Mouse (Mus musculus) kidney, embryonic 14.5 days (tissue): ENCODE measurements around the gene Aoc3. TPM values are rescaled to one million over a fixed set of nuclear protein-coding genes. Genes with fewer than 3 reads are reported as not detected.
"Not testable (repeated sequence)": the region's sequence is repeated elsewhere in the genome, so short reads cannot be mapped to it uniquely, and the experiment has no call there.

Source experiments
- ATAC-seq: fragments of 200-750 bp; cut with Nextera tagmentation; 2 replicates; pipeline ENCODE4 v1.8.0; 2017; ENCODE audit warnings: moderate number of reproducible peaks, mild to moderate bottlenecking, moderate TSS enrichment, moderate library complexity; ENCODE audit not compliant: low FRiP score, low TSS enrichment
- H3K27ac ChIP-seq: fragments of 300-500 bp; sonication (generic); 2 replicates; pipeline ENCODE4 v1.5.1; 2014; ENCODE audit warnings: low read depth, mild to moderate bottlenecking, low read length, moderate library complexity, mixed read lengths
- H3K27me3 ChIP-seq: fragments of 300-500 bp; sonication (generic); 2 replicates; pipeline ENCODE4 v1.6.1; 2014; ENCODE audit warnings: mild to moderate bottlenecking, low read length; ENCODE audit not compliant: control insufficient read depth, insufficient read depth
- H3K36me3 ChIP-seq: fragments of 300-500 bp; sonication (generic); 2 replicates; pipeline ENCODE4 v1.6.1; 2014; ENCODE audit warnings: low read length, mixed read lengths; ENCODE audit not compliant: control insufficient read depth, insufficient read depth
- H3K4me1 ChIP-seq: fragments of 300-500 bp; sonication (generic); 2 replicates; pipeline ENCODE4 v1.6.1; 2014; ENCODE audit warnings: low read length, mixed read lengths; ENCODE audit not compliant: control insufficient read depth, insufficient read depth
- H3K4me2 ChIP-seq: fragments of 300-500 bp; sonication (generic); replicated peaks from 2 replicates; pipeline ENCODE4 v1.6.1; 2014; ENCODE audit warnings: low read depth, mild to moderate bottlenecking, low read length
- H3K4me3 ChIP-seq: fragments of 300-500 bp; sonication (generic); 2 replicates; pipeline ENCODE4 v1.5.1; 2014; ENCODE audit warnings: mild to moderate bottlenecking, low read length
- H3K9ac ChIP-seq: fragments of 300-500 bp; sonication (generic); 2 replicates; pipeline ENCODE4 v1.6.1; 2014; ENCODE audit warnings: low read depth, mild to moderate bottlenecking, low read length, moderate library complexity
- H3K9me3 ChIP-seq: fragments of 300-500 bp; sonication (generic); 2 replicates; pipeline ENCODE4 v1.6.1; 2016; ENCODE audit warnings: low read length; ENCODE audit not compliant: control insufficient read depth
- WGBS: fragments of 180-500 bp; shearing (Covaris S2); extraction: QIAGEN DNeasy Blood & Tissue Kit; methylation state at CpG from one replicate; pipeline ENCODE4 v1.1.7; 2014; 5-methylcytosine and 5-hydroxymethylcytosine counted together
- polyA plus RNA-seq: library from polyadenylated mRNA; unstranded; fragments of >200 nt; fragmentation: Nextera tagmentation; extraction: Ambion mirVana; gene quantifications from 2 replicates; pipeline ENCODE4 v1.2.1, GENCODE M21; 2014

Gene Aoc3
- polyA plus RNA-seq, 1 experiment from 2014 or later: 0.37 TPM

GRCm38 (mm10) chr11:101323609-101324008, 6.8 kb upstream of the Aoc3 start:
- H3K4me1 ChIP-seq: no peaks in the 10 kb centered on the region
- H3K4me2 ChIP-seq: no peak overlapping the region
- ATAC-seq: peak; percentile 60
- no peak overlapping the region for H3K9ac ChIP-seq
- no peaks in the 10 kb centered on the region for H3K9me3 ChIP-seq
- 14% methylated on average over 4 of the region's 4 CpGs for WGBS
- no peaks in the 10 kb centered on the region for H3K27me3 ChIP-seq
- H3K4me3 ChIP-seq: no peak overlapping the region
- no peak overlapping the region for H3K27ac ChIP-seq
- H3K36me3 ChIP-seq: peaks cover 70% of the 10 kb centered on the region

GRCm38 (mm10) chr11:101324763-101325162, 5.6 kb upstream of the Aoc3 start, which contains the start of gene Aoc2:
Gene Aoc2 (plus strand): TSS chr11:101325063.
- no peak for ATAC-seq
- Histone ChIP-seq H3K4me1 (no peaks in the 10 kb centered on the region), H3K9me3 (no peaks in the 10 kb centered on the region), H3K4me3 (no peak within 1 kb of the TSS), H3K27ac (no peak within 1 kb of the TSS), H3K4me2 (no peak within 1 kb of the TSS), H3K36me3 (peaks cover 58% of the 10 kb centered on the region), H3K9ac (no peak within 1 kb of the TSS), H3K27me3 (no peaks in the 10 kb centered on the region)
- 91% methylated on average over 5 of the region's 5 CpGs for WGBS

GRCm38 (mm10) chr11:101325201-101325600, 5.2 kb upstream of the Aoc3 start:
- peaks cover 54% of the 10 kb centered on the region for H3K36me3 ChIP-seq
- ATAC-seq: not testable (repeated sequence)

GRCm38 (mm10) chr11:101326147-101326546, 4.3 kb upstream of the Aoc3 start:
- Histone ChIP-seq H3K4me2 (no peak overlapping the region), H3K36me3 (peaks cover 45% of the 10 kb centered on the region), H3K4me3 (no peak overlapping the region), H3K27me3 (no peaks in the 10 kb centered on the region), H3K9me3 (no peaks in the 10 kb centered on the region), H3K27ac (no peak overlapping the region), H3K4me1 (no peaks in the 10 kb centered on the region), H3K9ac (no peak overlapping the region)
- WGBS: 84% methylated on average over 11 of the region's 11 CpGs
- no peak for ATAC-seq

More at GRCm38 (mm10) chr11:101325201-101325600, 5.2 kb upstream of the Aoc3 start:
- not testable (repeated sequence) for H3K27ac ChIP-seq, H3K9me3 ChIP-seq, H3K4me3 ChIP-seq, H3K4me1 ChIP-seq, H3K9ac ChIP-seq, H3K27me3 ChIP-seq, H3K4me2 ChIP-seq
- 97% methylated on average over 11 of the region's 11 CpGs for WGBS

GRCm38 (mm10) chr11:101327311-101327710, 3.1 kb upstream of the Aoc3 start:
- Histone ChIP-seq H3K9me3 (no peaks in the 10 kb centered on the region), H3K36me3 (peaks cover 33% of the 10 kb centered on the region), H3K9ac (no peak overlapping the region), H3K27ac (no peak overlapping the region), H3K4me2 (no peak overlapping the region), H3K27me3 (no peaks in the 10 kb centered on the region), H3K4me3 (no peak overlapping the region), H3K4me1 (no peaks in the 10 kb centered on the region)
- ATAC-seq: no peak
- WGBS: 44% methylated on average over 3 of the region's 3 CpGs

GRCm38 (mm10) chr11:101328941-101329635, 1.3 kb upstream of the Aoc3 start:
- H3K9me3 ChIP-seq: no peaks in the 10 kb centered on the region
- H3K27me3 ChIP-seq: no peaks in the 10 kb centered on the region
- no peak overlapping the region for H3K9ac ChIP-seq
- H3K27ac ChIP-seq: no peak overlapping the region
- H3K4me2 ChIP-seq: no peak overlapping the region
- H3K4me1 ChIP-seq: no peaks in the 10 kb centered on the region
- 91% methylated on average over 6 of the region's 6 CpGs for WGBS
- no peak overlapping the region for H3K4me3 ChIP-seq
- no peak for ATAC-seq
- peaks cover 18% of the 10 kb centered on the region for H3K36me3 ChIP-seq

GRCm38 (mm10) chr11:101330961-101331360, 556 bp downstream of the Aoc3 start:
- not testable (repeated sequence) for H3K9me3 ChIP-seq, ATAC-seq, H3K4me1 ChIP-seq, H3K4me2 ChIP-seq, H3K36me3 ChIP-seq, H3K9ac ChIP-seq, H3K4me3 ChIP-seq, H3K27ac ChIP-seq, H3K27me3 ChIP-seq
- 85% methylated on average over 5 of the region's 6 CpGs for WGBS

GRCm38 (mm10) chr11:101332537-101332936, 2.1 kb downstream of the Aoc3 start:
- Histone ChIP-seq H3K27me3 (no peaks in the 10 kb centered on the region), H3K9me3 (no peaks in the 10 kb centered on the region), H3K36me3 (no peaks in the 10 kb centered on the region), H3K4me1 (0 out of 2 replicates have a peak, but pooled peaks cover 6% of the 10 kb centered on the region), H3K27ac (no peak overlapping the region), H3K9ac (0 out of 2 replicates have a peak overlapping the region, but pooled peaks have one; percentile 12), H3K4me2 (no peak overlapping the region), H3K4me3 (no peak overlapping the region)
- 71% methylated on average over 3 of the region's 3 CpGs for WGBS
- ATAC-seq: no peak

- no peak overlapping the region; the same call in 1 of the 2 replicates for H3K4me2 ChIP-seq
- no peaks in the 10 kb centered on the region for H3K36me3 ChIP-seq
- no peaks in the 10 kb centered on the region for H3K9me3 ChIP-seq
- H3K9ac ChIP-seq: no peak overlapping the region
- no peaks in the 10 kb centered on the region for H3K27me3 ChIP-seq
- 43% methylated on average over 10 of the region's 10 CpGs for WGBS
- H3K4me3 ChIP-seq: no peak overlapping the region
- no peak overlapping the region for H3K27ac ChIP-seq
- H3K4me1 ChIP-seq: peaks cover 14% of the 10 kb centered on the region; the same call in 1 of the 2 replicates
- ATAC-seq: no peak
Measured at GRCm38 (mm10) chr11:101334023-101334422, 3.6 kb downstream of the Aoc3 start.
